Mouse (Mus musculus) forebrain, embryonic 12.5 days (tissue): ENCODE data around the gene Dennd1b. TPM values are rescaled to one million over a fixed set of nuclear protein-coding genes. Genes with fewer than 3 reads are reported as not detected.

ENCODE experiments used
- polyA plus RNA-seq: library from polyadenylated mRNA; unstranded; fragments of >200 nt; fragmentation: Nextera tagmentation; extraction: Ambion mirVana; gene quantifications from 2 replicates; pipeline ENCODE4 v1.2.1, GENCODE M21; 2016

Gene Dennd1b
- polyA plus RNA-seq, 1 experiment from 2014 or later: 14.5 TPM

Other genes starting within 250 kb of the Dennd1b start
- gene Lhx9, start 114.9 kb upstream of the Dennd1b start, polyA plus RNA-seq: 37.2 and 44.5 TPM in 2 replicates
- 55.5 and 61.9 TPM in 2 replicates for gene 2310009B15Rik, start 106.6 kb upstream of the Dennd1b start, polyA plus RNA-seq